Mouse (Mus musculus): ENCODE data around the gene Olfr912.

The Olfr912 gene

GRCm38 (mm10) chr9:38579878-38580277 lies at the start of gene Olfr912:
Olfr912 (plus strand) TSS chr9:38580178.
- no peak for DNase-seq (ENCODE audit: low spot score)

GRCm38 (mm10) chr9:38537549-38537948 lies 42.4 kb upstream of the Olfr912 start, which contains the start of gene Olfr910:
Olfr910 (plus strand) TSS chr9:38537849.
- DNase-seq (ENCODE audit: low spot score), result no peak

- DNase-seq (ENCODE audit: low spot score), result no peak
Measured at GRCm38 (mm10) chr9:38591056-38591455, 11.1 kb downstream of the Olfr912 start.

- DNase-seq (ENCODE audit: low spot score), result no peak
Measured at GRCm38 (mm10) chr9:38592459-38592858, 12.5 kb downstream of the Olfr912 start, which contains the start of gene Olfr913. Olfr913 (plus strand) TSS chr9:38592759.

GRCm38 (mm10) chr9:38604802-38605201 lies 24.8 kb downstream of the Olfr912 start, which contains the start of gene Olfr914:
Olfr914 (plus strand) TSS chr9:38605102.
- DNase-seq (ENCODE audit: low spot score), result no peak

GRCm38 (mm10) chr9:38632406-38632805 lies 52.4 kb downstream of the Olfr912 start:
- no peak for DNase-seq (ENCODE audit: low spot score)

Data from urinary bladder, postnatal 14 days (tissue).